Mouse (Mus musculus) midbrain, embryonic 15.5 days (tissue): ENCODE data around the gene Itgal. TPM values are rescaled to one million over a fixed set of nuclear protein-coding genes. Genes with fewer than 3 reads are reported as not detected.
A peak's percentile ranks its signal among the peaks of the same experiment; 100 is the strongest.

Source experiments
- ATAC-seq: fragments of 200-750 bp; cut with Nextera tagmentation; replicated peaks from 2 replicates; pipeline ENCODE4 v1.8.0; 2017; ENCODE audit warnings: moderate TSS enrichment
- H3K27ac ChIP-seq: fragments of 300-500 bp; sonication (generic); 2 replicates; pipeline ENCODE4 v1.5.1; 2015; ENCODE audit warnings: mild to moderate bottlenecking, inconsistent platforms
- H3K27me3 ChIP-seq: fragments of 300-500 bp; sonication (generic); replicated peaks from 2 replicates; pipeline ENCODE4 v1.6.1; 2015; ENCODE audit warnings: inconsistent platforms
- H3K36me3 ChIP-seq: fragments of 300-500 bp; sonication (generic); replicated peaks from 2 replicates; pipeline ENCODE4 v1.6.1; 2015; ENCODE audit warnings: inconsistent platforms
- H3K4me1 ChIP-seq: fragments of 300-500 bp; sonication (generic); 2 replicates; pipeline ENCODE4 v1.6.1; 2015; ENCODE audit warnings: inconsistent platforms
- H3K4me2 ChIP-seq: fragments of 300-500 bp; sonication (generic); 2 replicates; pipeline ENCODE4 v1.6.1; 2015; ENCODE audit warnings: inconsistent platforms, mild to moderate bottlenecking, moderate library complexity
- H3K4me3 ChIP-seq: fragments of 300-500 bp; sonication (generic); 2 replicates; pipeline ENCODE4 v1.5.1; 2015; ENCODE audit warnings: mild to moderate bottlenecking, inconsistent platforms
- H3K9ac ChIP-seq: fragments of 300-500 bp; sonication (generic); 2 replicates; pipeline ENCODE4 v1.6.1; 2015; ENCODE audit warnings: mild to moderate bottlenecking, inconsistent platforms
- H3K9me3 ChIP-seq: fragments of 300-500 bp; sonication (generic); 2 replicates; pipeline ENCODE4 v1.6.1; 2016; ENCODE audit warnings: inconsistent platforms
- WGBS: fragments of 180-500 bp; shearing (Covaris S2); methylation state at CpG from one replicate; pipeline ENCODE4 v1.1.7; 2015; ENCODE audit warnings: mixed read lengths; 5-methylcytosine and 5-hydroxymethylcytosine counted together
- polyA plus RNA-seq: library from polyadenylated mRNA; unstranded; fragments of >200 nt; fragmentation: Nextera tagmentation; extraction: Ambion mirVana; gene quantifications from 2 replicates; pipeline ENCODE4 v1.2.1, GENCODE M21; 2015

The Itgal gene
- polyA plus RNA-seq, 1 experiment from 2014 or later: 0.19 TPM

GRCm38 (mm10) chr7:127263526-127263925, 32.5 kb upstream of the Itgal start:
- H3K27me3 ChIP-seq: no peaks in the 10 kb centered on the region
- ATAC-seq: no peak
- H3K9me3 ChIP-seq: no peaks in the 10 kb centered on the region
- H3K9ac ChIP-seq: no peak overlapping the region
- H3K27ac ChIP-seq: no peak overlapping the region
- H3K4me3 ChIP-seq: no peak overlapping the region
- 93% methylated on average over 3 of the region's 3 CpGs for WGBS
- no peak overlapping the region for H3K4me2 ChIP-seq
- peaks cover 18% of the 10 kb centered on the region for H3K4me1 ChIP-seq
- H3K36me3 ChIP-seq: 0 out of 2 replicates have a peak, but pooled peaks cover 4% of the 10 kb centered on the region

- no peak overlapping the region for H3K4me3 ChIP-seq
- peaks cover 17% of the 10 kb centered on the region for H3K4me1 ChIP-seq
- no peak overlapping the region for H3K9ac ChIP-seq
- H3K4me2 ChIP-seq: no peak overlapping the region
- 94% methylated on average over 2 of the region's 2 CpGs for WGBS
- H3K27me3 ChIP-seq: no peaks in the 10 kb centered on the region
- peaks cover 17% of the 10 kb centered on the region for H3K36me3 ChIP-seq
- H3K9me3 ChIP-seq: no peaks in the 10 kb centered on the region
- ATAC-seq: no peak
- H3K27ac ChIP-seq: no peak overlapping the region
Measured at GRCm38 (mm10) chr7:127270256-127270655, 25.8 kb upstream of the Itgal start.

- H3K4me3 ChIP-seq: no peak overlapping the region
- 92% methylated on average over 5 of the region's 5 CpGs for WGBS
- H3K9ac ChIP-seq: no peak overlapping the region
- no peak overlapping the region for H3K27ac ChIP-seq
- H3K36me3 ChIP-seq: peaks cover 17% of the 10 kb centered on the region
- H3K4me2 ChIP-seq: no peak overlapping the region
- peaks cover 17% of the 10 kb centered on the region for H3K4me1 ChIP-seq
- no peak for ATAC-seq
- no peaks in the 10 kb centered on the region for H3K9me3 ChIP-seq
- H3K27me3 ChIP-seq: no peaks in the 10 kb centered on the region
Measured at GRCm38 (mm10) chr7:127270666-127271065, 25.4 kb upstream of the Itgal start.

- H3K27ac ChIP-seq: no peak overlapping the region
- peaks cover 17% of the 10 kb centered on the region for H3K4me1 ChIP-seq
- no peak overlapping the region for H3K4me2 ChIP-seq
- 94% methylated on average over 4 of the region's 4 CpGs for WGBS
- H3K9ac ChIP-seq: no peak overlapping the region
- H3K4me3 ChIP-seq: no peak overlapping the region
- no peaks in the 10 kb centered on the region for H3K27me3 ChIP-seq
- ATAC-seq: no peak
- H3K36me3 ChIP-seq: peaks cover 17% of the 10 kb centered on the region
- no peaks in the 10 kb centered on the region for H3K9me3 ChIP-seq
Measured at GRCm38 (mm10) chr7:127271093-127271492, 25.0 kb upstream of the Itgal start.

- Histone ChIP-seq H3K4me1 (peaks cover 17% of the 10 kb centered on the region), H3K4me2 (peak overlapping the region; percentile 83), H3K36me3 (peaks cover 17% of the 10 kb centered on the region), H3K4me3 (peak overlapping the region; percentile 59), H3K9ac (0 out of 2 replicates have a peak overlapping the region, but pooled peaks have one; percentile 68), H3K27me3 (no peaks in the 10 kb centered on the region), H3K27ac (no peak overlapping the region), H3K9me3 (no peaks in the 10 kb centered on the region)
- ATAC-seq: no peak
- WGBS: 92% methylated on average over 15 of the region's 15 CpGs
Measured at GRCm38 (mm10) chr7:127272566-127272965, 23.5 kb upstream of the Itgal start.

- H3K9ac ChIP-seq: peak overlapping the region; percentile 68
- no peaks in the 10 kb centered on the region for H3K27me3 ChIP-seq
- H3K36me3 ChIP-seq: peaks cover 16% of the 10 kb centered on the region
- H3K27ac ChIP-seq: peak overlapping the region; percentile 80
- 14% methylated on average over 50 of the region's 50 CpGs for WGBS
- peaks cover 17% of the 10 kb centered on the region for H3K4me1 ChIP-seq
- peak overlapping the region; percentile 59 for H3K4me3 ChIP-seq
- H3K9me3 ChIP-seq: no peaks in the 10 kb centered on the region
- peak overlapping the region; percentile 83 for H3K4me2 ChIP-seq
- peak; percentile 80 for ATAC-seq
Measured at GRCm38 (mm10) chr7:127273118-127273923, 22.7 kb upstream of the Itgal start.

- Histone ChIP-seq H3K36me3 (peaks cover 9% of the 10 kb centered on the region), H3K27ac (peak within 1 kb of the TSS; percentile 80), H3K4me1 (peaks cover 17% of the 10 kb centered on the region), H3K4me2 (peak within 1 kb of the TSS; percentile 83), H3K9me3 (no peaks in the 10 kb centered on the region), H3K27me3 (no peaks in the 10 kb centered on the region), H3K9ac (peak within 1 kb of the TSS; percentile 68), H3K4me3 (peak within 1 kb of the TSS; percentile 59)
- 3% methylated on average over 39 of the region's 39 CpGs for WGBS
- ATAC-seq: peak; percentile 96
Measured at GRCm38 (mm10) chr7:127273925-127274789, 21.9 kb upstream of the Itgal start, which contains the start of gene Sephs2. Gene Sephs2, minus strand, starts transcription at chr7:127274055.

GRCm38 (mm10) chr7:127276519-127276961, 19.5 kb upstream of the Itgal start:
- no peaks in the 10 kb centered on the region for H3K36me3 ChIP-seq
- no peaks in the 10 kb centered on the region for H3K27me3 ChIP-seq
- 75% methylated on average over 5 of the region's 5 CpGs for WGBS
- no peak overlapping the region for H3K4me2 ChIP-seq
- H3K9ac ChIP-seq: no peak overlapping the region
- H3K4me3 ChIP-seq: no peak overlapping the region
- peaks cover 17% of the 10 kb centered on the region for H3K4me1 ChIP-seq
- no peak for ATAC-seq
- H3K9me3 ChIP-seq: no peaks in the 10 kb centered on the region
- no peak overlapping the region for H3K27ac ChIP-seq

GRCm38 (mm10) chr7:127278311-127278710, 17.7 kb upstream of the Itgal start:
- H3K27me3 ChIP-seq: no peaks in the 10 kb centered on the region
- 18% methylated on average over 8 of the region's 8 CpGs for WGBS
- no peak for ATAC-seq
- H3K4me1 ChIP-seq: peaks cover 5% of the 10 kb centered on the region
- no peak overlapping the region for H3K27ac ChIP-seq
- H3K36me3 ChIP-seq: no peaks in the 10 kb centered on the region
- H3K9me3 ChIP-seq: no peaks in the 10 kb centered on the region
- no peak overlapping the region for H3K9ac ChIP-seq
- no peak overlapping the region for H3K4me2 ChIP-seq
- no peak overlapping the region for H3K4me3 ChIP-seq

GRCm38 (mm10) chr7:127280092-127280491, 16.0 kb upstream of the Itgal start:
- Histone ChIP-seq H3K9me3 (no peaks in the 10 kb centered on the region), H3K4me1 (no peaks in the 10 kb centered on the region), H3K4me3 (no peak overlapping the region), H3K9ac (no peak overlapping the region), H3K4me2 (no peak overlapping the region), H3K36me3 (no peaks in the 10 kb centered on the region), H3K27ac (no peak overlapping the region), H3K27me3 (no peaks in the 10 kb centered on the region)
- 81% methylated on average over 3 of the region's 3 CpGs for WGBS
- no peak for ATAC-seq

GRCm38 (mm10) chr7:127281114-127281513, 14.9 kb upstream of the Itgal start:
- 82% methylated on average over 4 of the region's 4 CpGs for WGBS
- no peak overlapping the region for H3K4me2 ChIP-seq
- no peaks in the 10 kb centered on the region for H3K9me3 ChIP-seq
- no peaks in the 10 kb centered on the region for H3K4me1 ChIP-seq
- no peak for ATAC-seq
- no peaks in the 10 kb centered on the region for H3K36me3 ChIP-seq
- no peak overlapping the region for H3K4me3 ChIP-seq
- no peak overlapping the region for H3K9ac ChIP-seq
- H3K27ac ChIP-seq: no peak overlapping the region
- H3K27me3 ChIP-seq: no peaks in the 10 kb centered on the region

GRCm38 (mm10) chr7:127282190-127282589, 13.9 kb upstream of the Itgal start:
- Histone ChIP-seq H3K9ac (no peak overlapping the region), H3K27me3 (no peaks in the 10 kb centered on the region), H3K9me3 (no peaks in the 10 kb centered on the region), H3K4me2 (no peak overlapping the region), H3K36me3 (no peaks in the 10 kb centered on the region), H3K4me3 (no peak overlapping the region), H3K27ac (no peak overlapping the region), H3K4me1 (no peaks in the 10 kb centered on the region)
- no peak for ATAC-seq
- 80% methylated on average over 2 of the region's 2 CpGs for whole genome bisulfite sequencing
